Mouse (Mus musculus): ENCODE data around the gene Ccpg1os. TPM values are rescaled to one million over a fixed set of nuclear protein-coding genes. Genes with fewer than 3 reads are reported as not detected.

Gene Ccpg1os
- total and polyA plus RNA-seq, 3 experiments, result 2.3 to 4.6 TPM; not detected in 1

GRCm38 (mm10) chr9:73020566-73021097, 35.5 kb upstream of the Ccpg1os start:
- no peaks in the 10 kb centered on the region; a peak in 1 of 4 replicates for H3K36me3 ChIP-seq (ENCODE audit: control insufficient read depth in 1 of 2, insufficient read depth in 2 of 2, low read length in 2 of 2)
- H3K4me3 ChIP-seq (ENCODE audit: control insufficient read depth in 1 of 2, insufficient read depth in 1 of 2, low read depth in 2 of 2, low read length in 2 of 2), result no peak overlapping the region
- DNase-seq (ENCODE audit: low read depth, low spot score), result no peak
- no peak overlapping the region for H3K27ac ChIP-seq (ENCODE audit: control insufficient read depth, low read depth, low read length)
- no peak overlapping the region for H3K9ac ChIP-seq (ENCODE audit: control insufficient read depth, low read depth, low read length, poor library complexity, severe bottlenecking)
- no peaks in the 10 kb centered on the region for H3K9me3 ChIP-seq (replicated peaks; ENCODE audit: insufficient read depth, low read length)
- no peaks in the 10 kb centered on the region for H3K27me3 ChIP-seq (ENCODE audit: control insufficient read depth in 1 of 2, insufficient read depth in 2 of 2, low read length in 2 of 2)
- H3K79me2 ChIP-seq (ENCODE audit: control insufficient read depth, insufficient read depth, low read length, poor library complexity), result no peaks in the 10 kb centered on the region
- TF ChIP-seq MAX (IDR thresholded peaks at IDR 0.05; ENCODE audit: low read length), result no peak
- TF ChIP-seq USF1 (IDR thresholded peaks at IDR 0.05; ENCODE audit: low read depth, low read length), result no peak
- TF ChIP-seq MXI1 (IDR thresholded peaks at IDR 0.05; ENCODE audit: low read depth, low read length), result no peak
- no peak for TF ChIP-seq JUND (IDR thresholded peaks at IDR 0.05; ENCODE audit: low read depth, low read length)
- TF ChIP-seq ZNF384 (IDR thresholded peaks at IDR 0.05; ENCODE audit: low read depth, low read length), result no peak
- no peak for TF ChIP-seq ZKSCAN1 (IDR thresholded peaks at IDR 0.05; ENCODE audit: low read depth, low read length)
- TF ChIP-seq GATA1 (IDR thresholded peaks at IDR 0.05; ENCODE audit: low read depth, low read length), result no peak
- TF ChIP-seq MAZ (IDR thresholded peaks at IDR 0.05; ENCODE audit: low read depth, low read length), result no peak
- no peak for TF ChIP-seq CHD1 (IDR thresholded peaks at IDR 0.05; ENCODE audit: low read depth, low read length)
- no peak for TF ChIP-seq MAFK (IDR thresholded peaks at IDR 0.05; ENCODE audit: borderline replicate concordance, low read depth, low read length)
- H3K4me1 ChIP-seq (ENCODE audit: control insufficient read depth in 1 of 2, insufficient read depth in 2 of 2, low read length in 2 of 2), result no peaks in the 10 kb centered on the region

DNA sequence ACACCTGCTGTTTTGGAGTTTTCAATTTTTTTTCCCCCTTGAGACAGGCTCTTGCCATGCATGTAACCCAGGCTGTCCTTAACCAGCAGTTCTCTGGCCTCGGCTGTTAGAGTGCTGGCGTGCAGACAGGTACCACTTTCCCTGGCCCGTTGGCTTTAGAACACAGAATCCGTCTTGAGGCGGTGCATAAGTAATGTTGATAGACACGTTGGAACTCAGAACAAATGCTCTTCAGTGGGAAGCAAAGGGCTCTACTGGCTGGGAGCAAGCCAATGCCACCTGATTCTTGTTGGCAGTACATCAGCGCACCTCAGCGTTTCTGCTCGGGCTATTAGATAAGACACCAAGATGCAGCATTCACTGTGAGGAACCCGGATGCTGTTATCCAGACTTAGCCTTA, 34.7 kb upstream of the Ccpg1os start:
- Histone ChIP-seq H3K4me3 (ENCODE audit: control insufficient read depth in 1 of 2, insufficient read depth in 1 of 2, low read depth in 2 of 2, low read length in 2 of 2) (no peak overlapping the region), H3K9me3 (replicated peaks; ENCODE audit: insufficient read depth, low read length) (no peaks in the 10 kb centered on the region), H3K27ac (ENCODE audit: control insufficient read depth, low read depth, low read length) (no peak overlapping the region), H3K79me2 (ENCODE audit: control insufficient read depth, insufficient read depth, low read length, poor library complexity) (no peaks in the 10 kb centered on the region), H3K36me3 (ENCODE audit: control insufficient read depth in 1 of 2, insufficient read depth in 2 of 2, low read length in 2 of 2) (no peaks in the 10 kb centered on the region; a peak in 1 of 4 replicates), H3K9ac (ENCODE audit: control insufficient read depth, low read depth, low read length, poor library complexity, severe bottlenecking) (no peak overlapping the region), H3K4me1 (ENCODE audit: control insufficient read depth in 1 of 2, insufficient read depth in 2 of 2, low read length in 2 of 2) (no peaks in the 10 kb centered on the region), H3K27me3 (ENCODE audit: control insufficient read depth in 1 of 2, insufficient read depth in 2 of 2, low read length in 2 of 2) (no peaks in the 10 kb centered on the region)
- DNase-seq (ENCODE audit: low read depth, low spot score), result no peak
- TF ChIP-seq ZKSCAN1 (IDR thresholded peaks at IDR 0.05; ENCODE audit: low read depth, low read length) (no peak), CHD1 (IDR thresholded peaks at IDR 0.05; ENCODE audit: low read depth, low read length) (no peak)

- no peaks in the 10 kb centered on the region for H3K9me3 ChIP-seq (replicated peaks; ENCODE audit: insufficient read depth, low read length)
- H3K27ac ChIP-seq (ENCODE audit: control insufficient read depth, low read depth, low read length), result no peak overlapping the region
- no peaks in the 10 kb centered on the region; a peak in 1 of 4 replicates for H3K36me3 ChIP-seq (ENCODE audit: control insufficient read depth in 1 of 2, insufficient read depth in 2 of 2, low read length in 2 of 2)
- H3K27me3 ChIP-seq (ENCODE audit: control insufficient read depth in 1 of 2, insufficient read depth in 2 of 2, low read length in 2 of 2), result no peaks in the 10 kb centered on the region
- no peaks in the 10 kb centered on the region for H3K79me2 ChIP-seq (ENCODE audit: control insufficient read depth, insufficient read depth, low read length, poor library complexity)
- no peak overlapping the region for H3K4me3 ChIP-seq (ENCODE audit: control insufficient read depth in 1 of 2, insufficient read depth in 1 of 2, low read depth in 2 of 2, low read length in 2 of 2)
- H3K9ac ChIP-seq (ENCODE audit: control insufficient read depth, low read depth, low read length, poor library complexity, severe bottlenecking), result no peak overlapping the region
- H3K4me1 ChIP-seq (ENCODE audit: control insufficient read depth in 1 of 2, insufficient read depth in 2 of 2, low read length in 2 of 2), result no peaks in the 10 kb centered on the region
- TF ChIP-seq MAX (IDR thresholded peaks at IDR 0.05; ENCODE audit: low read length) (no peak), MEF2A (IDR thresholded peaks at IDR 0.05; ENCODE audit: extremely low read depth, insufficient replicate concordance, low read depth, low read length, poor library complexity, severe bottlenecking) (no peak)
- DNase-seq (ENCODE audit: low read depth, low spot score), result no peak
Observed at GRCm38 (mm10) chr9:73014724-73015123, 29.5 kb upstream of the Ccpg1os start.

All from MEL (cell line).